Mouse (Mus musculus): ENCODE results near the gene Myh7b.

GRCm38 (mm10) chr2:155633121-155633520 is 22.1 kb downstream of the Myh7b start:
- no peak for TF ChIP-seq POLR2A (IDR thresholded peaks at IDR 0.05; ENCODE audit: low read depth, low read length)
- TF ChIP-seq CTCF (IDR thresholded peaks at IDR 0.05; ENCODE audit: extremely low read depth, insufficient read length, insufficient replicate concordance, low read depth, low read length) = no peak

Measured in small intestine, adult 2 months (tissue).